Mouse (Mus musculus) monocyte, adult 59 days (primary cell): Measurements from ENCODE around the gene Aicda. TPM values are rescaled to one million over a fixed set of nuclear protein-coding genes. Genes with fewer than 3 reads are reported as not detected.

Experiments
- total RNA-seq, 2 experiments: library from RNA; stranded (reverse); gene quantifications; one replicate each; pipeline ENCODE4 v1.2.4; 2023

The Aicda gene
- not detected for total RNA-seq

GRCm38 (mm10) chr6:122553606-122554005 is at the start of gene Aicda:
TSS of gene Aicda (plus strand) at chr6:122553801.

GRCm38 (mm10) chr6:122505545-122505944 is 48.1 kb upstream of the Aicda start, which contains the start of gene Mfap5:
TSS of gene Mfap5 (plus strand) at chr6:122505845.

GRCm38 (mm10) chr6:122602242-122602991 is 48.8 kb downstream of the Aicda start, which contains the start of gene Apobec1:
TSS of gene Apobec1 (minus strand) at chr6:122602444.

GRCm38 (mm10) chr6:122609771-122610170 is 56.2 kb downstream of the Aicda start, which contains the start of gene Gdf3:
TSS of gene Gdf3 (minus strand) at chr6:122610087.

Other genes with a start within 250 kb of the Aicda start
- gene M6pr, start 245.1 kb upstream of the Aicda start, total RNA-seq = 100 to 1,000 TPM; 244 to 251 TPM
- gene Phc1, start 213.2 kb upstream of the Aicda start, total RNA-seq = 10 to 100 TPM; 14.9 to 17.6 TPM
- gene Rimklb, start 55.0 kb upstream of the Aicda start, total RNA-seq = not detected
- gene Mfap5, start 48.0 kb upstream of the Aicda start, total RNA-seq = under 1 TPM in 1 of 2 experiments, not detected in 1; 0.71 TPM
- 100 to 1,000 TPM; 346 to 368 TPM for gene Apobec1, start 48.6 kb downstream of the Aicda start, total RNA-seq
- under 1 TPM; 0.52 to 0.64 TPM for gene Gdf3, start 56.3 kb downstream of the Aicda start, total RNA-seq
- gene Dppa3, start 72.6 kb downstream of the Aicda start, total RNA-seq = not detected
- gene Nanog, start 153.7 kb downstream of the Aicda start, total RNA-seq = not detected
- 1 to 10 TPM; 4.6 to 7.1 TPM for gene Slc2a3, start 247.8 kb downstream of the Aicda start, total RNA-seq